Mouse (Mus musculus) gastrocnemius, adult 18-20 months (tissue): ENCODE measurements around the gene Rap1b. TPM values are rescaled to one million over a fixed set of nuclear protein-coding genes. Genes with fewer than 3 reads are reported as not detected.
A peak's percentile ranks its signal among the peaks of the same experiment; 100 is the strongest.
"Not testable (repeated sequence)": the region's sequence is repeated elsewhere in the genome, so short reads cannot be mapped to it uniquely, and the experiment has no call there.

Source experiments
- DNase-seq: peaks from one replicate; pipeline ENCODE4 v3.0.0; 2021; ENCODE audit warnings: low spot score
- long read RNA-seq, 2 experiments: library from polyadenylated mRNA; stranded (forward); transcript quantifications; one replicate each; pipeline ENCODE4 v2.0.0; 2021
- total RNA-seq, 2 experiments: library from RNA; stranded (reverse); gene quantifications; 2 replicates each; pipeline ENCODE4 v1.2.3; 2021

The Rap1b gene
- 10 to 100 TPM; 18.7 to 24.9 TPM for total RNA-seq
- long read RNA-seq, experiment 1, transcript Rap1b-201 (8 exons, 2,724 nt), result major isoform, 39 of 40 reads
- long read RNA-seq, experiment 1, partial matches to known transcripts, result 0 of 40 reads
- long read RNA-seq, experiment 1, other reads (novel, unspliced or antisense), result 1 of 40 reads
- long read RNA-seq, experiment 2, transcript Rap1b-201 (8 exons, 2,724 nt), result major isoform, 42 of 44 reads
- long read RNA-seq, experiment 2, partial matches to known transcripts, result 0 of 44 reads
- long read RNA-seq, experiment 2, other reads (novel, unspliced or antisense), result 2 of 44 reads

DNA sequence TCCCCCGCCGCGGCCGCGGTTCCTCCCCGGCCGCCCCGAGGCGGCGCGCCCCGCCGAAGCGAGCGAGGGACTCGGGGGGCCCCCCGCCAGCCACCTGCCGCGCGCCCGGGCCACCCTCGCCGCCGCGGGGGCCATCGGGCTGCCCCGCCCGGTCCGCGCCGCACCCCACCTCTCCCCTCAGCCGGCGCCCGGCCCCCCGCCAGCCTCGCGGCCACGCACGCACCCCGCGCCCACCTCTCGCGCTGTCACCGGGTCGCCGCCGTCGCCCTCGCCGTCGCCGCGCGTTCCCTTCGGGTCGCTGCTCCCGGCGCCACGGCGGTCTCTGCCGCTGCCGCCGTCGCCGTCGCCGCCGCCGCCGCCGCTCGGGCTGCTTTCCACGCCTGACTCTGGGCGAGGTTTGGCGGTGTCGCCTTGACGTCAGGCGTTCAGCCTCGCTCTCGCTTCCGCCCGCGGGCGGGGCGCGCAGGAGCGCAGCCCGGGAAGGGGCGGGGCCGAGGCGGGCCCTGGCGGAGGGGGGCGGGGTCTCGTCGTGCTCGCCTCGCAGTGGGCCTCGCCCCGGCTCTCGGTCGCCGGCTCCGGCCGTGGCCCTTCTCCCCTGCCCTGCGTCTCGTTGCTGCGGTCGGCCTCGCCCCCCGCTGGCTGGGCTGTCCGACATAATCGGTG, at the start of gene Rap1b:
Rap1b (minus strand) TSS at position 439 of the 663 bp plus-strand sequence.
- peak; percentile 97 for DNase-seq

DNA sequence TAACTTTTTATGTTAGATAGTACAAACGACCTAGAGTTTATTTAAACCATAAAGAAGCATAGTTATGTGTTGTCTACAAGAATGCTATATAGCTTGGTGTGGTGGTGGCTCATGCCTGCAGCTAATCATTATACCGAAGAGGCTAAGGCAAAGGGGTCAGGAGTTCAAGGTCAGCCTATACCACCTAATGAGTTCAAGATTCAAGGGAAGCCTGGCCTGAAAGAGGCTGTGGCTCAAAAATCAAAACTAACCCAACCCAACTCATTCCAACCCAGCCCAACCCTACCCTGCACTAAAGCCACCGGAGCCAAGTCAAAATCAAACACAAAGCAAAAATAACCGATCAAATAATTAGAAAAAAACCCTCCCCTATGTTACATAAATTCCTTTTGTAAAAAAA, 49.4 kb upstream of the Rap1b start:
- no peak for DNase-seq

DNA sequence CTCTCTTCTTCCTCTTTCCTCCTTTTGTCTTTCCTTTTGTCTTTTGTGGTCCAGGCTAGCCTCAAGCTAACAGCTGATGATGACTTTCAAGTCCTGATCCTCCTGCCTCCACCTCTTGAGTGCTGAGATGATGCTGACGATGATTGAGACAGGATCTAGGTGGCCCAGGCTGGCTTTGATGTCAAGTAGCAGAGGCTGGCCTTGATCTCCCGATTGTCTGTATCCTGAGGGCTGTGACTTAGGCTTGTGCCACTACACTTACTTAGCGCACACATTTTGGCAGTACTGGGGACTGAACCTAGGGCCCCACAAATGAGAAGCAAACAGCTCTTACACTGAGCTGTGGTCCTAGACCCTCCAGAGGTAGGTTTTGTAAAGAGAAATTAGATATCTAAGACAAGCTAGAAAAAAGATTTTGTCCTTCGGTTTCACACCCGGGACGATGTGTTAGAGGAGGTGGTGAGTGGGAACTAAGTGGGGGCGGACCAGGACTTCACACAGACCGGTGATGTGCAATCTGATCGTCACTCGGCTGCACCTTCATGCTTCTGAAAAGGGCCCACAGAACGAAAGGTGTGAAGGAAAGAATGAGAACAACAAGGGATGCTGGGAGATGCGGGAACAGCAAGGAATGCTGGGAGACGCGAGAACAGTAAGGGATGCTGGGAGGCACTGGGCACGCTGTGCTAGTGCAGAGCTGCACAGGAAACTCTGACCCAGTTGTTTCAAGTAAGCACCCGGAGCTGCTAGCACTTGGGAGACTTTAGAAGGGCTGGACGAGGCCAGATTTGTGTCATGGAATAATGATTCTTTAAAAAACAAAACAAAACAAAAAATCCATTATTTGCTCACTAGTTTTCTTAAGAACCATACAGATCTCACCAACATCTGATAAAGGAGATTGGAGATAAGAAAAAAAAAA, 48.5 kb upstream of the Rap1b start:
- no peak for DNase-seq

DNA sequence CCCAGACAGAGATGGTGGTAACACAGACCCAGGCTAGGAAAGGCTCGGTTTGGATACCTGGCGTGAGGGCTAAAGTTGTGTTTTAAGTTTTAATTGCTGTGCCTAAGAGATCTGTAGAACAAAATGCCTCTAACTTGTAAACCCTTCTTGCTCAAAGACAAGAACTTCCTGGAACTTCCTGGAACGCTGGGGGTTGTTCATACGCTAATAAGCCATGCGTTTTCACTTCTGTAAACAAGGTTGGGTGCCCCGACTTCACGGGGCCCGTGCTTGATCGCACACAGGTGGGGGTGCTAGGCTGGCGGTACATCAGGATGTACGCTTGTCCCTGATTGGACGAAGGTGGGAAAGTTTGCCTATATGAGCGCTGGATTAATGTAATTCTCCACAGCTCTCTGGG, 47.3 kb upstream of the Rap1b start:
- DNase-seq, result not testable (repeated sequence)

DNA sequence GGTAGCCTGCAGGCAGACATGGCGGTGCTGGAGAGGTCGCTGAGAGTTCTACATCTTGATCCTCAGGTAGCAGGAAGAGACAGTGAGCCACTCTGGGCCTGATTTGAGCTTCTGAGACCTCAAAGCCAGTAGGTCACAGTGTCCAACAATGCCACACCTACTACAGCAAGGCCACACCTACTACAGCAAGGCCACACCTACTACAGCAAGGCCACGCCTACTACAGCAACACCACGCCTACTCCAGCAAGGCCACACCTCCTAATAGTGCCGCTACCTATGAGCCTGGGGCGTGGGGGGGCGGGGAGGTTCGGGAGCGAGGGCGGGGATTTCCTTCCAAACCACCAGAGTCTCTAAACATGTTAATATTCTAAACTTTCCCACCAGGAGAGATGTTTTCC, 45.5 kb upstream of the Rap1b start:
- no peak for DNase-seq

DNA sequence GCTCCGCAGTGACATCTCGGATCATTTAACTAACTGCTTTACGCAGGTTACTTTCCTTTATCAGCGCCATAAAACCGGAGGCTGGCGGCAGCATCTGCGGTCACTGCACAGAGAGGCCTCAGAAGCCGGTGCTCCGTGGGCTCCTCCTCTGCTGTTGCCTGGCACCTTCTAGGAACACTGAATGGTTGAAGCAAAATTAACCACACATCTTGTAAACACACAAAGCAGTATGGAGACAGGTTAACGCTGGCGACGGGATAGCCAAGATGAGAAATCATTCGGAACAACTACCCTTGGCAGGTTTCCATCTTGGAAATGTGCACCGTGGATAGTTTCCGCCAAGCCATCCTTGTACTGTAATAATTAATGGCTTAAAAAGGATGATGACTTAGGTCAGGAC, 43.0 kb upstream of the Rap1b start:
- no peak for DNase-seq

DNA sequence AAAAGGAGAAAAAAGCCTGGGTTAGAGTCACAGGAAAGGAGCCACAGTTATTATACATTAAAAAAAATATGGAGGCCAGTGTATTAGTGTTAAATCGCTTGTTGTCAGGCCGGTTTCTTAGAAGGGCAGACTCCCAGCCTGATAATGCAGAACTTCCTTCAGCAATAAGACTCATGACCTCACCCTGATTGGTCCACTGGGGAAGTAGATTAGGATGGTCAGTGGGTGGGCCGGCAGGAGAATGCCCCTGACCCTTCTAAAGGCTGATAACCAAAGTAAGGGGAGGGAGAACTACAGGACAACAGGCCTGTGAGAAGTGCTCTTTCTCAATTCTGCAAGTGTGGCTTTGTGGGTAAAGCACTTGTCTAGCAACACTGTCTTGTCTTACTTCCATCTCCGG, 39.5 kb upstream of the Rap1b start:
- DNase-seq, result no peak

DNA sequence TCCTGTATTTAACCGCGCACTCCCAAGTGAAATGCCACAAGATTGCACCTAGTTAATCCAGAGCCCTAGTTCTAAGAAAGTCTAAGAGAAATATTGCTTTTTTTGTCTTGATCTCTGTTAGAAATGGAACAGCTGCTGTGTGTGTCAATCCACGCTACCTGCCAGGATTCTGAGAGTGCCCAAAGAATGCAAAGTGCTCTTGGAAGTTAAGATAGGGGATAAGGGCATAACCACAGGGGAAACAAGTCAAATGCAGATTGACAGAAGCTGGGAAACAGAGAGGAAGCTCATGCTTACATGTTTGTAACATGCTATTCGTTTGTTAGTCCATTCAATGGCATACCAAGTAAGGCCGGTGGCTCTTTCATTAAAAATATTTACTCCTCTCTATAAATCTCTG, 38.9 kb upstream of the Rap1b start:
- DNase-seq, result no peak

DNA sequence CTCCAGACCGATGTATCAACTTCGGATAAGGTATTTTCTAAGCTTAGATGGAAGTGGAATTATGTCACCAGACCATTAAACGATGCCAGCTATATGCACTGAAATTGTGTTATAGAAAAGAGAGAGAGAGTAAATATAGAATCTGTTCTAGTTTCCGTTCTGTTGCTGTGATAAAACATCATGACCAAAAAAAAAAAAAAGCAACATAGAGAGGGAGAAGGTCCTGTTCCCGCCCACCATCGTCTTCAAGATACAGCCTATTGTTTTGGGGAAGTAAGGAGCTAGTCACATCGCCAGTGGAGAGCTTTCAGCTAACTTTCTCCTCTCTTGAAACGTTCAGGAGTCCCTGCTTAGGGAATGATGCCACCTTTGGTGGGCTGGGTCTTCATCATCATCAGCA, 37.6 kb upstream of the Rap1b start:
- DNase-seq, result no peak

DNA sequence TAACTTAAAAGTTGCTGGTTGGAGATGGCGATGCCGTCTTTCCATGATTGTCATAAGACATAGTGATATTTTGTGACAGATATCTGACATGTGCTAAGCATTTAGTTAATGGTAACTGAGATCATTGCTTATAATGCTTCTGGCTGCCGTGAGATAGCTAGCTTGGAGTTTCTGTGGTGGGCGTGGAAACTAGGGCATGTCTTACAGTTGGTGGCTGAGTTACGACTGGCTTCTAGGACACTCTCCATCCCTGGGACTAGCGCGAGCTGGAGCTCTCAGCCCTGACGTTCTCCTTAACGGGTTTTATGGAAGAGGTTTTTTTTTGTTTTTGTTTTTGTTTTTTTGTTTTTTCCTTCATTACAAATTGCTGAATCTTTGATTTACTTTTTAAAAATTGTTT, 32.8 kb upstream of the Rap1b start:
- DNase-seq, result no peak

DNA sequence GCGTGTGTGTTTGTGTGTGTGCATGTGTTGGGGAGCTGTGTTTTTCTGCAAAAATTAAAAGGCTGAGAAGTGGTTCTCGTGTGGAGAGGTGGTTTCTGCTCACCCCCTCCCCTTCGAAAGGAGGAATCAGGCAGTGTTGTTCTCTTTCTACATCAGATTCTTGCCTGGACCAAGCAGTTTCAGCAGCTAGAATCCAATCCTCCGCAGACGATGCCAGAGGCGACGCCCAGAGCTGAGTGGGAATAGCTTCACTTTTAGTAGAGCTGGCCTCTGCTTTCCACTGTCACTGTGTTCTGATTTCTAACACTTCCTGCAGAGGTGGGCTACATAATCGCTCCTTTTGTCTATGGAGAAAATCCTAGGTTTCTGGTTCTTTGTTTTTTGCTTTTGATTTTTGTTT, 31.0 kb upstream of the Rap1b start:
- DNase-seq, result peak; percentile 18

DNA sequence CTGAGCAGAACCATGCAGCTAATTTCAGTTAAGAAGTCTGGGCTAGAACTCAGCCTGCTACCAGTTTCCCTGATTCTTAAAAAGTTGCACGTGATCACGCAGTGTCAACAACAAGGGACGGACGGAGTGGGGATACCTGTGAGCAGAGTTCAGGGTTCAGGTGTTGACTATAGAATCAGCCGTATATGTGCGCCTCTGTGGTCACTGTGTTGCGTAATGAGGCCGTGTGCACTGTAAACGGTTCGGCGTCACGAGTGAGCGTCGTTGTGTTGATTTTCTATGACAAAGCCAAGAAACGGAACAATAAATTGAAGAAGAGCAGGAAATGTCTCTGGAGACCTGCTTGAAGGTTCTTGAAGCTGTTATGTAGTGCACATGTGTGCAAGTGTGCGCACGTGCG, 30.6 kb upstream of the Rap1b start:
- no peak for DNase-seq

DNA sequence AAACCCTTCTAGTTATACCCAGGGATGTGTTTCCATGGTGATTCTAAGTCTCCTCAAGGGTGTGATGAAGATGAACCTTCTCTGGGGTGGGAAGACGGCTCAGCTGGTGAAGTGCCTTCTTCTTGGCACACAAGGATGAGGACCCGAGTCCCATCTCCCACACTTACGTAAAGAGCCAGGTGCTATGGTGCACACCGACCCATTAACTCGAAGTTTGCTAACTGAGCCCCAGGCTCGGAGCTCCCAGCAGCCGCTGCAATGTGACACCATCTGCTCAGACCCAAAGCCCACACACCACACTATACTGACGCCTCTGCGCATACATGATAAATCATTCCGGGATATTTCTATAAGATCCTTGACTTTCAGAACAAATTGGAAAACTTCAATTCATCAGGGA, 29.1 kb upstream of the Rap1b start:
- DNase-seq, result no peak

DNA sequence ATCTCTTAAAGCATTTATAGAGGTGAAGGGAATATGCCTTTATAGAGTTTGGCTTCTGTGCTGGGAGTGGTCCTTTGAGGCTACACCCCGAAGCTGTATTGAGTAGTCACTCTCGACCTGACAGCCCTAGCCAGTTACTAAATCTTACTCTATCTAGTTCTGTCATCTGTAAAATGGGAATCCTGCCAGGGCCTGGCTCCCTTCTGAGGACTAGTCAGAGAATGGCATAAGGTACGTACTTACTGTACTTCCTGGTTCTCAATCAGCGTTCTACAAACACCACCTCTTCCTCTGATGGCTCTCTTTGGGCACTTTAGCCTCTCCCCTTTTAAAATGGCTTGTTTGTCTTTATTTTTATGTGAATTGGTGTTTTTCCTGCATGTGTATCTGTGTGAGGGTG, 28.1 kb upstream of the Rap1b start:
- no peak for DNase-seq

DNA sequence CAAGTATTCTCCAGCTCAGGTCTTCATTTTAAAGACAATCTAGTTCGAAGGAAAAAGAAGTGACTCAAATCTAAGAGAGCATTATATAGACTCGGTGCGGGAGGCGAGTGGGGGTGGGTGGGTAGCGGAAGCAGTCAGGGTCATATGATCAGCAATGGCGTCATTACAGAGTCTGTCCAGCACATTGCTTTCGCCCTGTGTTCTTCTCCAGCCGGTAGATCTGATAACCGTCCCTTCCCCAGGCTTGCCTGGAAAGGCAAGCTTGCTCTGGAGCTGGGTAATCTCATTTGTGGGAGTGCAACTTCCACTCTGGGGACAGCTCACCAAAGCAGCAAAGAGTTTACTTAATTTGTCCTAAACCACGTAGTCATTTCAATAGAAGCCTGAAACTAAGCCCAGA, 26.6 kb upstream of the Rap1b start:
- DNase-seq, result no peak

DNA sequence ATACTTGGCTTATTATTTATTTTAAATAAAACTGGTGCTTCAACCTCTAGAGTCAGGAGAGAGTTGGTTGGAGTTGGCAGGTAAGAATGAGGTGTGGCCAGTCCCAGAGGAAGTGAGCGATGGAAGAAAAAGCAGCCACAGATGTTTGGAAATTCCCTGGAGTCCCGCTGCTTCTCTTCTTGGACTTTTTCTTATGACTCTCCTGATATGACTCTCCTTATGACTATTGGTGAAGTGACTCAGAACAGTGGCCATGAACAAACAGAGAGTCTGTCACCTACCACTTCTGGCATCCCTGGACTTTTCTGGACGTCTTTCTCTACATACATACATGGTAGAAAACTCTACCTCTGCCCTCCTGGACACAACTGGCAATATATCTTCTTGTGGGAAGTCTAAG, 21.5 kb upstream of the Rap1b start:
- no peak for DNase-seq

DNA sequence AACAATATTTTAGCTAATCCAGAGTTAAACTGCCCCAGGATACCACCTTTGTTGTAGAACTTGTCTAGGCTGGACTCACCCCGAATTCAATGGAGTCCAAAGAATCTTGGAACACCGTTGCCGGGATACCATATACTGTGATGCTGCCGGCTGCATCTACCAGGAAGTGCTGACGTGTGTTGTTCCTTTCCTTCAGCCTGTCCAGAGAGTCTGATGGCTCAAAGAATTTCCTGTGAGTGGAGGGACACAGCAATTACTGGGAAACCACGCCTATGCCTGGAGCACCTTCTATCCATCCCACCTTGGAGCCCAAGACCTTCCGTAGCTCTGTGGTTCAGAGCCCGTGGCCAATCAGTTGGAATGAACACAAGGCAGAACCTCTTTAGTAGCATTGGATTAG, 20.8 kb upstream of the Rap1b start:
- DNase-seq, result no peak

DNA sequence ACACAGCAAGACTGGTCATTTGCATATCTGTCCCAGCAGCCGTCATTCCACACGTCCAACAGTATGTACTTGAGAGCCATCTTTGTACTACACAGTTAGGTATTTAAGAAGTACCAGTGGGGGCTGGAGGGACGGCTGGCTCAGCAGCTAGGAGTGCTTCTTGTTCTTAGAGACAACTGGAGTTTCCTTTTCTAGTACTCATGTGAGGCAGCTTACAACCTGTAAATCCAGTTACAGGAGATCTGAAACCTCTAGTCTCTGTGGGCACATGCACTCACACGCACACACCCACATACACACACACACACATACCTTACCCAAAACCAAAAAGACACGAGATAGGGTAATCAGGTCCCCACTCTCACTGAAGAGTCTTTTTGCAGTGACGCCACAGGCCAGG, 18.9 kb upstream of the Rap1b start:
- no peak for DNase-seq

DNA sequence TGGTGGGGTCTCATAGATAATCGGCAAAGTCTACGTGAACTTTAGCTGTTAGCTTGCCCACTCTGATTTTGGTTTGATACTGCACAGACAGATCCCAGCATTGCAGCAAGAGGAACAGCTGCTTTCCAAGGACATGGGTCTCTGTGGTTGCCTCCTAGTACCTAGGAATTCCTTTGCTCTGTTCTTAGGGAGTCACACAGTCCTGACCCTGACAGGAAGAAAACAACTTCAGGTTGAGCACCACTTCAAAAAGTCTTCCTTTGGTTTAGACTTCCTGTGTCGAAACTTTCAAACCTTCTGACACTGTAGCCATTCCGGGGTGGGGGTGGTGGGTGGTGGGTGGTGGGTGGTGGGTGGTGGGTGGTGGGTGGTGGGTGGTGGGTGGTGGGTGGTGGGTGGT, 18.4 kb upstream of the Rap1b start:
- no peak for DNase-seq

DNA sequence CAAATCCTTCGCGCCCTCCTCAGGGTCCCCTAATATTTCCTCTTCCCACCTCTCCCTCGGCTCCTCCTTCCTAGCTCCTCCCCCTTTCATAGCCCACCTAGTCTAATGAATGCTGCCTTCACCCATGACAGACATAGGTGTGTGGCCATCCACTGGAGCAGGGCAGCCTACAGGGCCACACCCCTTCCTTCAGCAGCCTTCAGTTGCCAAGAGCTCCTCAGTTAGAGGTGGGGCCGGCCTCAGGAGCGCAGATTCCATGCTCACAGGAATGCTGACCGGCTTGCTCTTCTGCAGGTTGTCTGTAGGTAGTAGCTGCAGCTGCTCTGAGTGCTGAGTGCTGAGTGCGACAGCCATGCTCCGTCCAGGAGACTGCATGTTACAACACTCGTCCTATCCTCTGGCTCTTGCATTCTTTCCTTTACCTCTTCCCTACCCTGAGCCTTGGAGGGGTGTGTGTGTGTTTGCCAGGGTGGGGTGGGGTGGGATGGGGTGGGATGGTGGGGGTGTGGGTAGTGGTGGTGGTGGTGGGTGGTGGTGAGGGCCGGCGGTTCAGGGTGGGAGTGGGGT, 16.3 kb upstream of the Rap1b start:
- no peak for DNase-seq

DNA sequence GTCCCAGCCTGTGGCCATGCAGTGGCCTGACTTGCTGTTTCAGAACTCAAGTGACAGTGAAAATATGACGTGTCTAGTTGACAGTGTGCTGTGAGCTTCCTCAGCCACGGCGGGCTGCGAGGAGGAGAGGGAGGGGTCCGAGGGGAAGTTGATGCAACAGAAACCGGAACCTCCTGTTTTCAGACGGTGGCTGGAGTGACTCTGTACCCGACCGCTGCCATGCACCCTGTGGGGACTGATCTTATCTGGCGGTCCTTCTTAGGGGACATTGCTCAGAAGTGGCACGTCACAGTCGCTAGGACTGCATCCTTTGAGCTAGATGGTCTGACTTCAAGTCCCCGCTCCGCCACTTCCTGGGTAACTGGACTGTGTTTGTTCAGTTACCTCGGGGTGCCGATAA, 15.1 kb upstream of the Rap1b start:
- peak; percentile 8 for DNase-seq

DNA sequence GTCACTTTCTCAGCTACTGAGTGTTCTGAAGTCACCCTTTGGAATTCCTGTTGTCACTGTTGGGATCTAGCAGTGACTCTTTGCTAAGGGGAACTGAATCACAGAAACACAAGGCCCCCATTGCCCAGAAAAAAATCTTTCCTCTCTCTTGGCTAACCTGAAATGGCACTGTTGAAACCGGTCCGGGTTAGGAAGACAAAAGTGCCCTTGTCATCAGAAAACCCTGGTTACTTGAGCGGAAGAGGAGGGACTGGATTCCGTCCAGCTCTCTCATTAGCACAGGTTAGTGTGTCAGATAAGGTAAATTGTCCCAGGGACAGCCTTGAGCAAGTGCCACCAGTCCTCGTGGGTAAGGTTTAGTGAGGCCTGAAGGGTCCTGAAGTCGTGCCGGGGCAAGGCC, 14.5 kb upstream of the Rap1b start:
- no peak for DNase-seq
